Mouse (Mus musculus): ENCODE results near the gene Btbd9.

- TF ChIP-seq CHD2 (IDR thresholded peaks at IDR 0.05; ENCODE audit: low read depth, low read length): no peak
- no peak for TF ChIP-seq ZNF384 (IDR thresholded peaks at IDR 0.05; ENCODE audit: low read depth, low read length)
- no peak for TF ChIP-seq ZC3H11A (IDR thresholded peaks at IDR 0.05; ENCODE audit: borderline replicate concordance, low read depth, low read length)
- TF ChIP-seq MAFK (IDR thresholded peaks at IDR 0.05; ENCODE audit: insufficient read depth, low read depth, low read length): no peak
Observed at GRCm38 (mm10) chr17:30278596-30279378, 297.5 kb downstream of the Btbd9 start.
